Mouse (Mus musculus) heart, embryonic 12.5 days (tissue): ENCODE measurements around the gene A930002H24Rik. TPM values are rescaled to one million over a fixed set of nuclear protein-coding genes. Genes with fewer than 3 reads are reported as not detected.
"Not testable (repeated sequence)": the region's sequence is repeated elsewhere in the genome, so short reads cannot be mapped to it uniquely, and the experiment has no call there.

ENCODE experiments used
- ATAC-seq: fragments of 200-750 bp; cut with Nextera tagmentation; 2 replicates; pipeline ENCODE4 v1.8.0; 2017; ENCODE audit warnings: moderate TSS enrichment, moderate library complexity; ENCODE audit not compliant: insufficient number of reproducible peaks, low FRiP score
- H3K27ac ChIP-seq: fragments of 300-500 bp; sonication (generic); 2 replicates; pipeline ENCODE4 v1.5.1; 2016; ENCODE audit warnings: mild to moderate bottlenecking, moderate library complexity; ENCODE audit not compliant: poor library complexity, severe bottlenecking
- H3K27me3 ChIP-seq: fragments of 300-500 bp; sonication (generic); replicated peaks from 2 replicates; pipeline ENCODE4 v1.6.1; 2016; ENCODE audit warnings: mild to moderate bottlenecking, moderate library complexity
- H3K36me3 ChIP-seq: fragments of 300-500 bp; sonication (generic); 2 replicates; pipeline ENCODE4 v1.6.1; 2016; ENCODE audit warnings: mild to moderate bottlenecking, moderate library complexity
- H3K4me1 ChIP-seq: fragments of 300-500 bp; sonication (generic); replicated peaks from 2 replicates; pipeline ENCODE4 v1.6.1; 2016; ENCODE audit warnings: mild to moderate bottlenecking
- H3K4me2 ChIP-seq: fragments of 300-500 bp; sonication (generic); 2 replicates; pipeline ENCODE4 v1.6.1; 2016; ENCODE audit warnings: mild to moderate bottlenecking, moderate library complexity
- H3K4me3 ChIP-seq: fragments of 300-500 bp; sonication (generic); 2 replicates; pipeline ENCODE4 v1.5.1; 2016; ENCODE audit warnings: mild to moderate bottlenecking
- H3K9ac ChIP-seq: fragments of 300-500 bp; sonication (generic); 2 replicates; pipeline ENCODE4 v1.6.1; 2016; ENCODE audit warnings: mild to moderate bottlenecking, moderate library complexity
- H3K9me3 ChIP-seq: fragments of 300-500 bp; sonication (generic); replicated peaks from 2 replicates; pipeline ENCODE4 v1.6.1; 2016; ENCODE audit warnings: mild to moderate bottlenecking, moderate library complexity
- WGBS: fragments of 180-500 bp; shearing (Covaris S2); methylation state at CpG from one replicate; pipeline ENCODE4 v1.1.7; 2016; 5-methylcytosine and 5-hydroxymethylcytosine counted together
- polyA plus RNA-seq: library from polyadenylated mRNA; unstranded; fragments of >200 nt; fragmentation: Nextera tagmentation; extraction: Ambion mirVana; gene quantifications from 2 replicates; pipeline ENCODE4 v1.2.1, GENCODE M21; 2016

Gene A930002H24Rik
- polyA plus RNA-seq, 1 experiment from 2014 or later, result 2.8 TPM

GRCm38 (mm10) chr17:63862399-63862798, 1.2 kb downstream of the A930002H24Rik start:
- Histone ChIP-seq H3K9me3 (no peaks in the 10 kb centered on the region), H3K9ac (no peak overlapping the region), H3K27me3 (no peaks in the 10 kb centered on the region), H3K4me1 (peaks cover 18% of the 10 kb centered on the region), H3K4me3 (no peak overlapping the region), H3K36me3 (no peaks in the 10 kb centered on the region), H3K4me2 (peak overlapping the region; percentile 95; the same call in 1 of the 2 replicates), H3K27ac (no peak overlapping the region)
- ATAC-seq, result no peak
- 41% methylated on average over 3 of the region's 3 CpGs for WGBS

- ATAC-seq, result no peak
- Histone ChIP-seq H3K4me2 (no peak overlapping the region), H3K4me1 (peaks cover 18% of the 10 kb centered on the region), H3K9ac (no peak overlapping the region), H3K4me3 (no peak overlapping the region), H3K27ac (no peak overlapping the region), H3K27me3 (no peaks in the 10 kb centered on the region), H3K36me3 (no peaks in the 10 kb centered on the region), H3K9me3 (no peaks in the 10 kb centered on the region)
- WGBS, result 35% methylated on average over 4 of the region's 4 CpGs
Measured at GRCm38 (mm10) chr17:63860988-63861387, 2.6 kb downstream of the A930002H24Rik start.

- no peaks in the 10 kb centered on the region for H3K27me3 ChIP-seq
- no peak overlapping the region for H3K4me2 ChIP-seq
- no peak overlapping the region for H3K9ac ChIP-seq
- peaks cover 6% of the 10 kb centered on the region; the same call in 1 of the 2 replicates for H3K4me1 ChIP-seq
- ATAC-seq, result no peak
- H3K27ac ChIP-seq, result no peak overlapping the region
- H3K9me3 ChIP-seq, result no peaks in the 10 kb centered on the region
- 86% methylated on average over 7 of the region's 7 CpGs for WGBS
- H3K4me3 ChIP-seq, result no peak overlapping the region
- H3K36me3 ChIP-seq, result no peaks in the 10 kb centered on the region
Measured at GRCm38 (mm10) chr17:63857023-63857544, 6.5 kb downstream of the A930002H24Rik start.

GRCm38 (mm10) chr17:63850016-63850415, 13.6 kb downstream of the A930002H24Rik start:
- Histone ChIP-seq H3K27me3 (no peaks in the 10 kb centered on the region), H3K27ac (no peak overlapping the region), H3K4me1 (0 out of 2 replicates have a peak, but pooled peaks cover 4% of the 10 kb centered on the region), H3K9me3 (no peaks in the 10 kb centered on the region), H3K4me3 (peak overlapping the region; percentile 72; the same call in 1 of the 2 replicates), H3K4me2 (peak overlapping the region; percentile 66), H3K36me3 (no peaks in the 10 kb centered on the region), H3K9ac (no peak overlapping the region)
- ATAC-seq, result no peak
- 79% methylated on average over 9 of the region's 9 CpGs for WGBS

- no peaks in the 10 kb centered on the region for H3K27me3 ChIP-seq
- H3K4me3 ChIP-seq, result peak overlapping the region; percentile 72
- WGBS, result under 1% methylated on average over 22 of the region's 22 CpGs
- peak overlapping the region; percentile 58; the same call in 1 of the 2 replicates for H3K27ac ChIP-seq
- ATAC-seq, result peak; percentile 99
- H3K9me3 ChIP-seq, result no peaks in the 10 kb centered on the region
- no peaks in the 10 kb centered on the region for H3K36me3 ChIP-seq
- peak overlapping the region; percentile 81 for H3K9ac ChIP-seq
- H3K4me2 ChIP-seq, result peak overlapping the region; percentile 66
- 0 out of 2 replicates have a peak, but pooled peaks cover 4% of the 10 kb centered on the region for H3K4me1 ChIP-seq
Measured at GRCm38 (mm10) chr17:63849566-63849965, 14.0 kb downstream of the A930002H24Rik start.

- H3K9ac ChIP-seq, result peak overlapping the region; percentile 81
- WGBS, result 5% methylated on average over 6 of the region's 6 CpGs
- peak overlapping the region; percentile 58; the same call in 1 of the 2 replicates for H3K27ac ChIP-seq
- peak; percentile 35; the same call in 1 of the 2 replicates for ATAC-seq
- H3K27me3 ChIP-seq, result no peaks in the 10 kb centered on the region
- H3K4me1 ChIP-seq, result 0 out of 2 replicates have a peak, but pooled peaks cover 4% of the 10 kb centered on the region
- H3K4me3 ChIP-seq, result peak overlapping the region; percentile 72
- H3K36me3 ChIP-seq, result no peaks in the 10 kb centered on the region
- peak overlapping the region; percentile 66 for H3K4me2 ChIP-seq
- no peaks in the 10 kb centered on the region for H3K9me3 ChIP-seq
Measured at GRCm38 (mm10) chr17:63849151-63849550, 14.4 kb downstream of the A930002H24Rik start.

GRCm38 (mm10) chr17:63845766-63846165, 17.8 kb downstream of the A930002H24Rik start:
- H3K4me1 ChIP-seq, H3K4me2 ChIP-seq, H3K27me3 ChIP-seq, H3K27ac ChIP-seq, H3K36me3 ChIP-seq, H3K4me3 ChIP-seq, H3K9ac ChIP-seq, ATAC-seq, H3K9me3 ChIP-seq: not testable (repeated sequence)
- WGBS, result 94% methylated on average over 3 of the region's 3 CpGs

- Histone ChIP-seq H3K9ac (no peak overlapping the region), H3K4me3 (no peak overlapping the region), H3K27me3 (no peaks in the 10 kb centered on the region), H3K36me3 (no peaks in the 10 kb centered on the region), H3K9me3 (no peaks in the 10 kb centered on the region; the same call in 1 of the 2 replicates), H3K4me1 (0 out of 2 replicates have a peak, but pooled peaks cover 3% of the 10 kb centered on the region), H3K27ac (no peak overlapping the region), H3K4me2 (no peak overlapping the region)
- WGBS, result 64% methylated on average over 5 of the region's 5 CpGs
- no peak for ATAC-seq
Measured at GRCm38 (mm10) chr17:63844936-63845335, 18.7 kb downstream of the A930002H24Rik start.

GRCm38 (mm10) chr17:63842226-63842625, 21.4 kb downstream of the A930002H24Rik start:
- no peak for ATAC-seq
- H3K27me3 ChIP-seq, result no peaks in the 10 kb centered on the region
- peaks cover 2% of the 10 kb centered on the region; the same call in 1 of the 2 replicates for H3K9me3 ChIP-seq
- 77% methylated on average over 1 of the region's 1 CpGs for WGBS
- no peak overlapping the region for H3K4me3 ChIP-seq
- no peak overlapping the region for H3K4me2 ChIP-seq
- H3K27ac ChIP-seq, result no peak overlapping the region
- no peaks in the 10 kb centered on the region for H3K36me3 ChIP-seq
- no peak overlapping the region for H3K9ac ChIP-seq
- H3K4me1 ChIP-seq, result no peaks in the 10 kb centered on the region

GRCm38 (mm10) chr17:63839636-63840269, 23.8 kb downstream of the A930002H24Rik start:
- no peak for ATAC-seq
- Histone ChIP-seq H3K27ac (no peak overlapping the region), H3K4me3 (no peak overlapping the region), H3K9me3 (peaks cover 2% of the 10 kb centered on the region; the same call in 1 of the 2 replicates), H3K27me3 (no peaks in the 10 kb centered on the region), H3K4me2 (no peak overlapping the region), H3K4me1 (no peaks in the 10 kb centered on the region), H3K9ac (no peak overlapping the region), H3K36me3 (no peaks in the 10 kb centered on the region)
- WGBS, result 86% methylated on average over 3 of the region's 3 CpGs

- no peak overlapping the region for H3K9ac ChIP-seq
- peaks cover 2% of the 10 kb centered on the region; the same call in 1 of the 2 replicates for H3K9me3 ChIP-seq
- H3K27ac ChIP-seq, result no peak overlapping the region
- no peaks in the 10 kb centered on the region for H3K27me3 ChIP-seq
- H3K4me1 ChIP-seq, result no peaks in the 10 kb centered on the region
- 88% methylated on average over 8 of the region's 8 CpGs for WGBS
- H3K4me3 ChIP-seq, result no peak overlapping the region
- H3K4me2 ChIP-seq, result no peak overlapping the region
- no peak for ATAC-seq
- no peaks in the 10 kb centered on the region for H3K36me3 ChIP-seq
Measured at GRCm38 (mm10) chr17:63838144-63838543, 25.4 kb downstream of the A930002H24Rik start.
